Mouse (Mus musculus) brown adipose tissue, adult 24 weeks (tissue): ENCODE measurements around the gene Slc25a34. TPM values are rescaled to one million over a fixed set of nuclear protein-coding genes. Genes with fewer than 3 reads are reported as not detected.
A peak's percentile ranks its signal among the peaks of the same experiment; 100 is the strongest.

Experiments used
- H3K27ac ChIP-seq: fragments of 200-500 bp; replicated peaks from 2 replicates; pipeline ENCODE4 v1.5.1; 2012; ENCODE audit warnings: low read depth, mild to moderate bottlenecking, low read length
- H3K4me1 ChIP-seq: fragments of 200-500 bp; 2 replicates; pipeline ENCODE4 v1.6.1; 2012; ENCODE audit warnings: low read length, mixed read lengths; ENCODE audit not compliant: control insufficient read depth, insufficient read depth, insufficient read length
- H3K4me3 ChIP-seq: fragments of 200-500 bp; 2 replicates; pipeline ENCODE4 v1.5.1; 2012; ENCODE audit warnings: low read depth, mild to moderate bottlenecking, low read length, moderate library complexity; ENCODE audit not compliant: insufficient read depth
- polyA plus RNA-seq: library from polyadenylated mRNA; stranded (reverse); fragments of >200 nt; gene quantifications from 2 replicates; pipeline ENCODE4 v1.2.4, GENCODE M21; 2012; ENCODE audit not compliant: missing spikeins, insufficient read depth, insufficient read length

The Slc25a34 gene
- polyA plus RNA-seq, 1 experiment: 12.7 TPM

- no peak overlapping the region for H3K27ac ChIP-seq
These were observed 6.4 kb upstream of the Slc25a34 start for GRCm38 (mm10) chr4:141630021-141630420.

DNA sequence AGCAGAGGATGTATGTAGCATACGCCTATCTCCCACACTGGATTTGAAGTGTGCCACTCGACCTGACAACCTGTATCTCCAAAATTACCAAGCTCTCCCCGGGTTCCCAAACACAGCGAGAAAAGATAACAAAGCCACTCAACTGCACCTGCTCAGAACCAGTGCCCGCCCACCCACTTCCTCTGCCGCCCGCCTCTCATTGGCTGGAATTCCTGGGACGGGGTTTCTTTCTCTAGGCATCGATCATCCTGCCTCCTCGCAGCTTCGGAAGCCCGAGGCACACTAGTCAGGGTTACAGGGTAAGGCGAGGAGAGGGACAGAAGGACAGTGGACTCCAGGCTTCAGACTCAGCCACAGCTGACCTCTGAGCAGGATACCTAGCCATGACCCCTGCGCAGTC lies 5.0 kb upstream of the Slc25a34 start:
- peaks cover 3% of the 10 kb centered on the region; the same call in 1 of the 2 replicates for H3K4me1 ChIP-seq

More at GRCm38 (mm10) chr4:141630021-141630420, 6.4 kb upstream of the Slc25a34 start:
- Histone ChIP-seq H3K4me3 (no peak overlapping the region), H3K4me1 (no peaks in the 10 kb centered on the region)

GRCm38 (mm10) chr4:141627502-141627901 lies 3.9 kb upstream of the Slc25a34 start:
- Histone ChIP-seq H3K4me1 (peaks cover 11% of the 10 kb centered on the region), H3K27ac (no peak overlapping the region), H3K4me3 (no peak overlapping the region)

More for the DNA sequence above, 5.0 kb upstream of the Slc25a34 start:
- Histone ChIP-seq H3K27ac (no peak overlapping the region), H3K4me3 (no peak overlapping the region)

- Histone ChIP-seq H3K27ac (no peak overlapping the region), H3K4me3 (no peak overlapping the region), H3K4me1 (peaks cover 18% of the 10 kb centered on the region)
These were observed 2.3 kb upstream of the Slc25a34 start for GRCm38 (mm10) chr4:141625774-141626550.

GRCm38 (mm10) chr4:141624983-141625773 lies 1.6 kb upstream of the Slc25a34 start:
- H3K27ac ChIP-seq: no peak overlapping the region
- peaks cover 18% of the 10 kb centered on the region for H3K4me1 ChIP-seq
- no peak overlapping the region for H3K4me3 ChIP-seq

GRCm38 (mm10) chr4:141624134-141624533 lies 513 bp upstream of the Slc25a34 start:
- Histone ChIP-seq H3K4me3 (no peak overlapping the region), H3K4me1 (peaks cover 22% of the 10 kb centered on the region), H3K27ac (peak overlapping the region; percentile 47; the same call in 1 of the 2 replicates)

DNA sequence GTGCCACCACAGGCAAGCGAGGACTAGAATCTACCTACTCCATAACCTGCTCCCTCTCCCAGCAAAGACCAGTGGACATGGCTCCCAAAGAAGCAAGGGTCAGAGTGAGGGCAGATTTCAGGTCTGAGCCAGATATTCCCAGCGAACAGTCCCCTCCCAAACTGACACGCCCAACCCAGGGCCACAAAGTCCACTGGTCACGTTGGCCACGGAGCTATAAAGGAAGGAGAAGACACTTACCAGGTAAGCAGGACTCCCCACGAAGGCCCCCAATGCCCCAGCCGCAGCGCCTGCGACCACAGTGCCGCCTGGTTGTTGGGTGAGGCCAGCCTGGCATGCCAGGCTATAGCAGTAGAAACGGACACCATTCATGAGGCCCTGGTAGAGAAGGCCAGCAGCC lies 584 bp downstream of the Slc25a34 start:
- peak overlapping the region; percentile 86 for H3K27ac ChIP-seq
- peak overlapping the region; percentile 50 for H3K4me3 ChIP-seq

GRCm38 (mm10) chr4:141622580-141622979 lies 1.0 kb downstream of the Slc25a34 start:
- peak overlapping the region; percentile 86 for H3K27ac ChIP-seq
- peaks cover 30% of the 10 kb centered on the region for H3K4me1 ChIP-seq
- H3K4me3 ChIP-seq: peak overlapping the region; percentile 50

More for the DNA sequence above, 584 bp downstream of the Slc25a34 start:
- peaks cover 27% of the 10 kb centered on the region for H3K4me1 ChIP-seq

DNA sequence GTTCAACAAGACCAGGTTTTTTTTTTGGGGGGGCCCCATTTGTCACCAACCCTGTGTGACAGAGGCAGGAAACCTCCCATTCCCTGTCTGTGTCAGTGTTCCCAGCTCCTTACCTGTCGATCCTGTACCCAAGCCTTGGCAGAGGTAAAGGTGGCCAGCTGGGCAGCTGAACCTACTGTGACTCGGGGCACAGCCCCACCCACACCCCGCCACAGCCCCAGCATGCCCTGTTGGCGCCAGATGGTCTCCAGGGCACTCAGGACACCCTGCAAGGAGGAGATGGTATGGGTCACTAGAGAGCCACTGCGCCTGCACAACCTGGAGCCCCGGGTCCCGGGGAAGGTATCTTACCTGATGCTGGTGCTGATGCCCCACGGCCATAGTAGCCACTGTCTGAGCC lies 1.5 kb downstream of the Slc25a34 start:
- Histone ChIP-seq H3K4me3 (peak overlapping the region; percentile 35), H3K27ac (peak overlapping the region; percentile 27; the same call in 1 of the 2 replicates)

GRCm38 (mm10) chr4:141621297-141621696 lies 2.3 kb downstream of the Slc25a34 start:
- H3K4me3 ChIP-seq: no peak overlapping the region
- H3K27ac ChIP-seq: peak overlapping the region; percentile 24
- peaks cover 30% of the 10 kb centered on the region for H3K4me1 ChIP-seq

More for the DNA sequence above, 1.5 kb downstream of the Slc25a34 start:
- peaks cover 30% of the 10 kb centered on the region for H3K4me1 ChIP-seq

- Histone ChIP-seq H3K27ac (no peak overlapping the region), H3K4me1 (peaks cover 30% of the 10 kb centered on the region), H3K4me3 (no peak overlapping the region)
These were observed 4.2 kb downstream of the Slc25a34 start for GRCm38 (mm10) chr4:141619299-141619883.

DNA sequence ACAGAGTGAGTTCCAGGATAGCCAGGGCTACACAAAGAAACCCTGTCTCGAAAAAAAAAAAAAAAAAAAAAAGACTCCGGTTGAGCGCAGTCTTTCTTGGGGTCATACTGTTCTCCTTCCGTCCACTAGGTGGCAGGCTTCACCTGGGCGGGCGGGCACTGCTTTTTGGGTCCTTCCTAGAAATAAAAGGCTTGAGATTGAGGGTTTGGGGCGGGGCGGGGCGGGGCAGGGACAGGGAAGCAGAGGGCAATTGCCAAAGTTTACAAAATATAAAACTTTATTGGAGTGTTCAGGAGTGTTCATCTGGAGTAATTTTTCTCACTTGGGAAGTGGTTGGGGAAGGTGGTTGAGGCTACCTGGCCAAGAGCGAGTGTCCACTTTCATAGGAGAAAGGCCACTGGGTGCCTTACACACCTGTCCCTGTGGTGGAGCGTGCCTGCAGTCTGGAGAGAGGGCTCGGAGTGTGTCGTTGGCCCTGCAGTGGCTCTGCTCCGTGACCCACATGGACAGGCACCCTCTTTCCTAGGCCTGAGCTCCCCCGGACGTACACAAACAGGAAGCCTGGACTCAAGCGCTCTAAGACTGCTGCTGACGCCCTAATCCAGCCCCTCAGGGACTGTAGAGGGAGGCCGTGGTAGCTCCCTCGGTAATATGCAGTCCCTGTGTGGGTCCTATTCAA lies 4.9 kb downstream of the Slc25a34 start, which contains the start of gene Tmem82:
Gene Tmem82 (minus strand): TSS at position 69 of the 679 bp plus-strand sequence.
- Histone ChIP-seq H3K4me3 (peak within 1 kb of the TSS; percentile 21), H3K4me1 (peaks cover 27% of the 10 kb centered on the region), H3K27ac (peak within 1 kb of the TSS; percentile 42; the same call in 1 of the 2 replicates)

DNA sequence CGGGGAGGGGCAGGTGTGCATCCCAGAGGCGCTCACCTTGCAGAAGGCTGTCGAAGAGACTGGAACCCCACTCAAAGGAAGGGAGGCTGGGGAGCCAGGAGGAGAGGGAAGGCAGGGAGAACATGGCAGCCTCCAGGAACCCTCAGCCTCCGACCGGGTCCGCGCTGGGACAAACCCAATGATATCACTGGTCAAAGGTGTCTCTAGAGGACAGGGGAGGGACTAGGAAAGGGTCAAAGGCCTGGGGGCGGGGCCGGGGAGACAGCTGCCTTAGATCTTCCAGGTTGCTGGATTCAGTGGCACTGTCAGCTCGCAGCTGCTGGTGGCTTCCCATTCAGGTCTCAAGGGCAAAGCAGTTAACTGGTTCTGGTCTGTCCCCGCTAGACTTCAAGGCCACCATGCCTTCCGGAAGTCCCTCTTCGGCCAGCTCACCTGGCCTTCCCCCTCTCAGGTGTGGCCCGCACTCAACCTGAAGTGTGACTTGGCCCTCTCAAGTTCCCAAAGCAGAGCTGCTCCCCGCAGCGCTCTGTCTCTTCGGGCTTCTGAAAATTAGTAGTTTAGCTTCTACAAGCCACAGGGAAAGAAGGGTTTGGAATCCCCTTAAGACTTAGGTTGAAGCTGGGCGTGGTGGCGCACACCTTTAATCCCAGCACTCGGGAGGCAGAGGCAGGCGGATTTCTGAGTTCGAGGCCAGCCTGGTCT lies 5.6 kb downstream of the Slc25a34 start:
- H3K27ac ChIP-seq: no peak overlapping the region
- H3K4me3 ChIP-seq: peak overlapping the region; percentile 21
- H3K4me1 ChIP-seq: peaks cover 21% of the 10 kb centered on the region

GRCm38 (mm10) chr4:141617299-141617698 lies 6.3 kb downstream of the Slc25a34 start:
- Histone ChIP-seq H3K4me3 (0 out of 2 replicates have a peak overlapping the region, but pooled peaks have one; percentile 21), H3K27ac (no peak overlapping the region), H3K4me1 (peaks cover 19% of the 10 kb centered on the region)
